Mouse (Mus musculus): Measurements from ENCODE around the gene Setd3. TPM values are rescaled to one million over a fixed set of nuclear protein-coding genes. Genes with fewer than 3 reads are reported as not detected.

The Setd3 gene
- polyA plus RNA-seq (2021; fragmentation: Nextera tagmentation): 81.8 and 89.8 TPM in 2 replicates
- long read RNA-seq, experiment 1, transcript Setd3-201 (13 exons, 2,755 nt): major isoform, 162 of 276 reads
- long read RNA-seq, experiment 1, partial matches to known transcripts: 17 of 276 reads
- long read RNA-seq, experiment 1, other reads (novel, unspliced or antisense): 93 of 276 reads
- long read RNA-seq, experiment 2, transcript Setd3-207 (5 exons, 3,056 nt): minor isoform, 6 of 668 reads
- long read RNA-seq, experiment 2, transcript Setd3-201 (13 exons, 2,755 nt): major isoform, 414 of 668 reads
- long read RNA-seq, experiment 2, transcript Setd3-205 (10 exons, 1,738 nt): minor isoform, 9 of 668 reads
- long read RNA-seq, experiment 2, partial matches to known transcripts: 25 of 668 reads
- long read RNA-seq, experiment 2, other reads (novel, unspliced or antisense): 214 of 668 reads

DNA sequence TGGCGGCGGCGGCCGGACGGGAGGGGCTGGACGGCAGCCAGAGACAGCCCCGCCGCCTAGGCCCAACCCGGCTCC, at the start of gene Setd3:
Setd3 (minus strand) TSS at position 69 of the 75 bp plus-strand sequence.

DNA sequence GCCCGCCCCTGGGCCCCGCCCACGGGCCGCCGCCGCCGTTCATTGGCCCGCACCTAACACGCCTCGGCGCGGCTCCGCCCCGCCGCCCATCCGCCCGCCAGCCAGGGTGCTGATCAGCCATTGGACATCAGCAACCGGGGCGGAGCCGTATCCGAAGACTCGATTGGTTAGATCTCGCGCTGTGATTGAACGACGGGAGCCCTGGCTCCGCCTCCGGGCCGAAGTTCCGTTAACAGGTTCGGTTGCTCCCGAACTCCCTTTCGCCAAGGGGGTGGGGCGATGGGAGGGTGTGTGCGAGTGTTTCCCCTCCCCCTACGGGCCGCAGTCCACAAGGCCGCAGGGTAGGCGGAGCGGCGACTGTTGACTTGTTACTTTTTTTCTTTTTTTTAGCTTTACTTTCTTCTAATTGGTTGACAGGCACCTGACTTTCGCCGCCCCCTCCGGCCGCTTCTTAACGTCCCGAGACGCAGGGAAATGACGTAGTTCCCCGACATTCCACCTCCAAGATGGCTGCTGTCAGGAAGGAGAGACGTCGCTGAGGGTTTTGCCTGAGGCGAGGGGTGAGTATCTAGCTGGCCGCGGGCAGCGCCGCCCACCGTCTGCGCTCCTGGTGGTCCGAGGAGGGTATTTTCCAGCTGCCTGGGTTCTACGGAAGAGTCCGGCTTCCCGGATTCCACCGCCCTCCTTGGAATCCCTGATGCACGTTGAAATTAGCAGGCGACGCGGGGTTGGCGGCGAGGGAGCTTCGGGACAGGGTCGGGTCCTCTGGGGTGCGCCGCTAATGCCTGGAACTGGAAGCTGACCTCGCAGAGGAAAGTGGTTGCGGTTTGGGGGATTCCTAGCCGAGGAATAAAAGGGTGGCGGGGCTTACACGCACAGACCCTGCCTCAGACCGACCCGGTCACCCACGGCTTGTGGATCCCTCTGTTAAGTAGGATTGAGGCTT, 480 bp upstream of the Setd3 start, which contains the start of gene Ccnk:
Ccnk (plus strand) TSS at position 259 of the 946 bp plus-strand sequence.

Other genes starting within 250 kb of the Setd3 start
- 36.4 and 40.6 TPM in 2 replicates for gene Bcl11b, start 175.7 kb downstream of the Setd3 start, polyA plus RNA-seq (2021; fragmentation: Nextera tagmentation)
- gene Ccnk, start 265 bp upstream of the Setd3 start, polyA plus RNA-seq (2021; fragmentation: Nextera tagmentation): 8.0 and 9.7 TPM in 2 replicates
- 37.5 and 44.7 TPM in 2 replicates for gene Ccdc85c, start 96.1 kb upstream of the Setd3 start, polyA plus RNA-seq (2021; fragmentation: Nextera tagmentation)
- 1.1 and 1.3 TPM in 2 replicates for gene Hhipl1, start 127.0 kb upstream of the Setd3 start, polyA plus RNA-seq (2021; fragmentation: Nextera tagmentation)
- 102 and 109 TPM in 2 replicates for gene Cyp46a1, start 155.1 kb upstream of the Setd3 start, polyA plus RNA-seq (2021; fragmentation: Nextera tagmentation)
- 23.8 and 29.8 TPM in 2 replicates for gene Eml1, start 191.6 kb upstream of the Setd3 start, polyA plus RNA-seq (2021; fragmentation: Nextera tagmentation)

Measured in layer of hippocampus, adult 6 months (tissue).